Mouse (Mus musculus) CH12.LX (cell line): ENCODE measurements around the gene Bscl2. TPM values are rescaled to one million over a fixed set of nuclear protein-coding genes. Genes with fewer than 3 reads are reported as not detected.

ENCODE experiments used
- DNase-seq: peaks from one replicate; pipeline ENCODE4 v3.0.0-alpha.2; 2013; ENCODE audit errors: extremely low read depth
- H3K27ac ChIP-seq: 2 replicates; pipeline ENCODE4 v1.5.1; 2012; ENCODE audit warnings: low read depth, mild to moderate bottlenecking, control low read depth, moderate library complexity; ENCODE audit not compliant: insufficient read depth
- H3K27me3 ChIP-seq: replicated peaks from 2 replicates; pipeline ENCODE3; 2012; ENCODE audit warnings: inconsistent platforms
- H3K36me3 ChIP-seq, 2 experiments: replicated peaks in 1 of 2; 2 replicates each; pipeline versions ENCODE3 to v1.6.1; 2012; ENCODE audit warnings: inconsistent platforms in 1 of 2, low read length in 1 of 2, mild to moderate bottlenecking in 1 of 2, mixed read lengths in 1 of 2, moderate library complexity in 1 of 2; ENCODE audit not compliant: control insufficient read depth in 1 of 2, insufficient read depth in 1 of 2
- H3K4me1 ChIP-seq, 2 experiments: 2 replicates each; pipeline ENCODE4 v1.6.1; 2012; ENCODE audit warnings: inconsistent platforms in 1 of 2, moderate library complexity in 1 of 2; ENCODE audit not compliant: insufficient read depth in 2 of 2, control insufficient read depth in 1 of 2
- H3K4me2 ChIP-seq: 2 replicates; pipeline ENCODE4 v1.6.1; 2012; ENCODE audit warnings: low read depth, mild to moderate bottlenecking, control low read depth; ENCODE audit not compliant: poor library complexity, insufficient read depth, severe bottlenecking
- H3K4me3 ChIP-seq, 3 experiments: fragments of 150-350 bp in 1 of 3; sonication (generic) in 1 of 3; replicated peaks in 1 of 3; 2 replicates each; pipeline versions ENCODE3 to v1.5.1; 2011 to 2012; ENCODE audit warnings: low read depth in 2 of 3, low read length in 2 of 3, mild to moderate bottlenecking in 2 of 3, moderate library complexity in 2 of 3, control low read depth in 1 of 3, improper control_type of control experiment in 1 of 3, inconsistent platforms in 1 of 3, mixed read lengths in 1 of 3; ENCODE audit not compliant: poor library complexity in 1 of 3
- H3K79me2 ChIP-seq: replicated peaks from 2 replicates; pipeline ENCODE4 v1.6.1; 2012; ENCODE audit warnings: mild to moderate bottlenecking, moderate library complexity; ENCODE audit not compliant: control insufficient read depth, poor library complexity, insufficient read depth, severe bottlenecking; ENCODE audit errors: extremely low read depth
- H3K9ac ChIP-seq: 2 replicates; pipeline ENCODE4 v1.6.1; 2012; ENCODE audit warnings: low read depth, mild to moderate bottlenecking, control low read depth, moderate library complexity; ENCODE audit not compliant: insufficient read depth
- H3K9me3 ChIP-seq: replicated peaks from 2 replicates; pipeline ENCODE3; 2012; ENCODE audit warnings: low read length, inconsistent platforms, mixed read lengths
- BHLHE40 ChIP-seq: IDR thresholded peaks from 2 replicates; pipeline ENCODE4 v1.6.1; 2011; ENCODE audit warnings: mild to moderate bottlenecking, low read depth, low read length, improper control_type of control experiment
- E2F4 ChIP-seq: IDR thresholded peaks from 2 replicates; pipeline ENCODE4 v1.6.1; 2011; ENCODE audit warnings: low read depth, low read length, improper control_type of control experiment; ENCODE audit not compliant: insufficient replicate concordance
- EP300 ChIP-seq: IDR thresholded peaks from 2 replicates; pipeline ENCODE4 v1.6.1; 2011; ENCODE audit warnings: low read length, improper control_type of control experiment
- ETS1 ChIP-seq: conservative IDR thresholded peaks from 2 replicates; pipeline ENCODE4 v1.6.1; 2012; ENCODE audit warnings: low read depth, mild to moderate bottlenecking, inconsistent platforms, low read length, improper control_type of control experiment, moderate library complexity
- HCFC1 ChIP-seq: IDR thresholded peaks from 2 replicates; pipeline ENCODE4 v1.6.1; 2012; ENCODE audit warnings: low read depth, mild to moderate bottlenecking, inconsistent platforms, low read length, improper control_type of control experiment
- IRF4 ChIP-seq: IDR thresholded peaks from 2 replicates; pipeline ENCODE4 v1.6.1; 2014; ENCODE audit warnings: low read depth, mild to moderate bottlenecking, inconsistent platforms, low read length, improper control_type of control experiment
- KAT2A ChIP-seq: IDR thresholded peaks from 2 replicates; pipeline ENCODE4 v1.6.1; 2012; ENCODE audit warnings: low read length, improper control_type of control experiment, inconsistent platforms; ENCODE audit not compliant: insufficient replicate concordance
- MAFK ChIP-seq: IDR thresholded peaks from 2 replicates; pipeline ENCODE4 v1.6.1; 2011; ENCODE audit warnings: low read length, improper control_type of control experiment; ENCODE audit not compliant: insufficient replicate concordance
- NELFE ChIP-seq: IDR thresholded peaks from 2 replicates; pipeline ENCODE4 v1.6.1; 2011; ENCODE audit warnings: low read depth, low read length, improper control_type of control experiment
- PAX5 ChIP-seq: IDR thresholded peaks from 2 replicates; pipeline ENCODE4 v1.6.1; 2012; ENCODE audit warnings: low read length, inconsistent platforms, mixed read lengths
- POLR2AphosphoS2 ChIP-seq: IDR thresholded peaks from 2 replicates; pipeline ENCODE4 v1.6.1; 2011; ENCODE audit warnings: low read depth, low read length, improper control_type of control experiment
- SIN3A ChIP-seq: IDR thresholded peaks from 2 replicates; pipeline ENCODE4 v1.6.1; 2012; ENCODE audit warnings: low read length, improper control_type of control experiment, inconsistent platforms
- TCF12 ChIP-seq: IDR thresholded peaks from 2 replicates; pipeline ENCODE4 v1.6.1; 2014; ENCODE audit warnings: low read depth, mild to moderate bottlenecking, inconsistent platforms, low read length, improper control_type of control experiment
- USF2 ChIP-seq: conservative IDR thresholded peaks from 2 replicates; pipeline ENCODE4 v1.6.1; 2011; ENCODE audit warnings: low read depth, low read length, improper control_type of control experiment
- ZC3H11A ChIP-seq: IDR thresholded peaks from 2 replicates; pipeline ENCODE4 v1.6.1; 2012; ENCODE audit warnings: low read depth, mild to moderate bottlenecking, inconsistent platforms, low read length, improper control_type of control experiment
- ZKSCAN1 ChIP-seq: IDR thresholded peaks from 2 replicates; pipeline ENCODE4 v1.6.1; 2012; ENCODE audit warnings: low read depth, inconsistent platforms, low read length, improper control_type of control experiment, borderline replicate concordance
- ZMIZ1 ChIP-seq: IDR thresholded peaks from 2 replicates; pipeline ENCODE4 v1.6.1; 2012; ENCODE audit warnings: low read depth, mild to moderate bottlenecking, inconsistent platforms, low read length, improper control_type of control experiment
- dilution Hi-C: fragments of 300-500 bp; cut with MboI; formaldehyde crosslinking; loops from 2 replicates; pipeline ENCODE4 v1.14.3; 2020; ENCODE audit warnings: low sequenced_read_pairs; ENCODE audit not compliant: extremely low pct_unique_long_range_greater_than_20kb, extremely low pct_ligation_motif_present
- in situ Hi-C: fragments of 300-500 bp; cut with MboI; formaldehyde crosslinking; loops from 3 replicates; pipeline ENCODE4 v1.14.3; 2019; ENCODE audit warnings: low sequenced_read_pairs, low pct_ligation_motif_present, low pct_unique_long_range_greater_than_20kb, mixed read lengths
- polyA plus RNA-seq: library from polyadenylated mRNA; unstranded; fragments of >175 nt; gene quantifications from 2 replicates; pipeline ENCODE4 v1.2.1, GENCODE M21; 2012; ENCODE audit warnings: low read depth; ENCODE audit not compliant: insufficient read length
- total RNA-seq, 2 experiments: library from RNA; depleted of rRNA; stranded (reverse); fragments of 300-350 nt in 1 of 2; fragments of >200 nt in 1 of 2; gene quantifications; 2 replicates each; pipeline ENCODE4 v1.2.3; 2012 to 2014

Bscl2 gene
- total and polyA plus RNA-seq, 3 experiments = 30.9 to 117 (median 51.6) TPM

DNA sequence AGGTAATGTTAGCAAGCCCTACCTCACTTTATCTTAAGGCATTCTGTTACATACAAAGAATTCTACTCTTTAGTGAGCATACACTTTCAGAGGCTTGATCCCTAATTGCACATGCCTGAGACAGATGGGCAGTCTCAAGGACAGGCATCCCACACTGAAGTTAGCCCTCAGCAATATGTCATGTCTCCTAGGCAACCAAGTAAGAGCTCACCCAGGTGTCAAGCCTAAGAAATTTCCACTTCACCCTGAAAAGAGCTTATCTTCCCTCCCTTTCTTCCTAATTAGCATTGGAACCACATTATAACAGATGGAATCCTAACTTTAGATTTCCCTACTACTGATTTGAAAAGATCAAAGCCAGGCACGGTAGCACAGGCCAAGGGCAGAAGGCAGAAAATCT is 48.1 kb upstream of the Bscl2 start:
- no peak for DNase-seq
- Histone ChIP-seq H3K4me1 (peaks cover 2 to 17% of the 10 kb centered on the region in 2 experiments; a peak in 3 of 4 replicates), H3K9me3 (peaks cover 12% of the 10 kb centered on the region)
- dilution Hi-C loops = no loop called here
- TF ChIP-seq HCFC1 = no peak
- no peak for TF ChIP-seq PAX5
- no peak for TF ChIP-seq ZMIZ1
- no peak for TF ChIP-seq BHLHE40
- TF ChIP-seq IRF4 = no peak
- TF ChIP-seq ZC3H11A = no peak
- no peak for TF ChIP-seq SIN3A
- TF ChIP-seq TCF12 = no peak
- TF ChIP-seq ZKSCAN1 = no peak
- TF ChIP-seq EP300 = no peak
- TF ChIP-seq MAFK = no peak
- TF ChIP-seq KAT2A = no peak
- no peak for TF ChIP-seq NELFE
- TF ChIP-seq ETS1 = no peak
- TF ChIP-seq, all 38 proteins: peak for 0
- in situ Hi-C loops = no loop called here
- Histone ChIP-seq H3K27me3 (no peaks in the 10 kb centered on the region), H3K4me3 (no peak overlapping the region), H3K79me2 (no peaks in the 10 kb centered on the region; the same call in 1 of the 2 replicates), H3K9ac (no peak overlapping the region), H3K4me2 (no peak overlapping the region), H3K27ac (no peak overlapping the region), H3K36me3 (peaks cover 15 to 35% of the 10 kb centered on the region in 2 experiments)

DNA sequence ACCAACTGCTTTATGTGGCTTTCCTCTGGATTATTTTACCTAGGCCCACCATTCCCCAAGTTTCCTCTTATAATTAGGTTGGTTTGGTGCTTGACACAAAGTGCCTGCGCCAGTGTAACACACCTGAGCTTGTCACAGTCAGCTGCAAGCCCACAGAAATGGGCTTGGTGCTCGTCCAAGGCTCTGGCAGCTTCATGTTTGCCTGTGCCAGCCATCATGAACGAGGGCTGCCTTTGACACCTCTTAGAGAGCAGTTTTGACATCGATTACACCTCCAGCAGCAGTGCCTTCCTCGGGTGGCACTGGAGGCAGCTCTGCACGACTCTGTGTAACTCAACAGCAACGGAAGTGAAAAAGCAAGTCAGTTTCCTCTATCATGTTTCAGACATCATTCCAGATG is 47.1 kb upstream of the Bscl2 start:
- no peak for TF ChIP-seq SIN3A
- no peak for TF ChIP-seq USF2
- no peak for TF ChIP-seq E2F4
- TF ChIP-seq KAT2A = no peak
- TF ChIP-seq POLR2AphosphoS2 = no peak
- TF ChIP-seq ETS1 = no peak
- no peak for TF ChIP-seq EP300
- Histone ChIP-seq H3K4me1 (peaks cover 1 to 9% of the 10 kb centered on the region in 2 experiments; a peak in 3 of 4 replicates), H3K9ac (no peak overlapping the region), H3K36me3 (peaks cover 21 to 41% of the 10 kb centered on the region in 2 experiments), H3K27me3 (no peaks in the 10 kb centered on the region), H3K27ac (no peak overlapping the region), H3K4me3 (no peak overlapping the region), H3K79me2 (peaks cover 1% of the 10 kb centered on the region), H3K4me2 (no peak overlapping the region), H3K9me3 (peaks cover 15% of the 10 kb centered on the region)
- no peak for DNase-seq
- in situ Hi-C loops = no loop called here
- dilution Hi-C loops = no loop called here
